In the genomic region with DNA sequence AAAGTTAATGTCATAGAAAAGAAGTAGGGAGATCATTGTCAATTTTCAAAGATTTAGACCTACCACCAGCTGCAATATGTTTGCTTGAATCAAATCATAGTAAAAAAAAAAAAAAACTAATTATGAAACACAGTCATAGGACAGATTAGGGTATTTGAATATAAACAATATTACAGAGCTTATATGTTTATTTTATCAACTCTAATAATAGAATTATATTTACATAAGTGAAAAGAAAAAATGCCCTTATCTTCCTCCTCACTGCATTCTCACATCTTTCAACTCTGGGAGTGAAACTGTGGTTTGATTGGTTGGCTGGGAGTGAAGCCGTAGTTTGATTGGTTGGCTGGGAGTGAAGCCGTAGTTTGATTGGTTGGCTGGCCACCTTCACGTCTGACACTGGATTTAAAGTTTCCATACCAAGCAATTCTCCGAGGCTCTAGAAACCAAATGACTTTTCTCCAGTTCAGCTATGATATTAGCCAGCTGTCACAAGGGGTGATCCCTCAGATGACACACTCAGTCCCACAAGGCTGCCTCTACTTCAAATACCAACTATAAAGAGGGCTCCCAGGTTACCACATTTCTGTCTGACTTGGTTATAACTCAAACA, we compare ENCODE assay signal across 35 mouse cellular contexts. TPM values are rescaled to one million over a fixed set of nuclear protein-coding genes. Genes with fewer than 3 reads are reported as not detected.
"Had no signal": no experiment of that assay in that cellular context is flagged by ENCODE, and none has a peak within 500 bp of the region (broad histone marks: within the 10 kb centered on the region; RNA-seq: fewer than 3 reads in every experiment).

No protein-coding gene starts in this region.

- H3K27me3 ChIP-seq: heart, embryonic 13.5 days; heart, embryonic 15.5 days; hindbrain, embryonic 12.5 days; hindbrain, embryonic 13.5 days; hindbrain, embryonic 15.5 days; intestine, embryonic 15.5 days; kidney, embryonic 15.5 days had no signal

- H3K27ac ChIP-seq: heart, embryonic 10.5 days; heart, embryonic 13.5 days; heart, embryonic 15.5 days; hindbrain, embryonic 10.5 days; hindbrain, embryonic 12.5 days; hindbrain, embryonic 13.5 days; hindbrain, embryonic 14.5 days; hindbrain, embryonic 15.5 days; hindbrain, postnatal 0 days; intestine, embryonic 15.5 days; kidney, embryonic 15.5 days; kidney, postnatal 0 days; layer of hippocampus, adult 2 months had no signal

- H3K36me3 ChIP-seq: heart, embryonic 10.5 days; heart, embryonic 12.5 days; heart, embryonic 13.5 days; heart, embryonic 15.5 days; hindbrain, embryonic 10.5 days; hindbrain, embryonic 12.5 days; hindbrain, embryonic 13.5 days; hindbrain, embryonic 15.5 days; intestine, embryonic 15.5 days; kidney, embryonic 15.5 days had no signal

- DNase-seq: heart, postnatal 10 days; heart, postnatal 14 days; heart, postnatal 36 days; heart, postnatal 4 days; kidney, adult 11 months; kidney, adult 18-20 months; kidney, adult 2 months; kidney, adult 8-10 months; kidney, adult 9 months; kidney, postnatal 10 days; kidney, postnatal 14 days; kidney, postnatal 25 days; kidney, postnatal 36 days; kidney, postnatal 4 days; layer of hippocampus, postnatal 36 days had no signal

- ATAC-seq: hindbrain, embryonic 16.5 days; hindbrain, postnatal 0 days; inflammation-experienced regulatory T-cells, adult 6 months; intestine, embryonic 15.5 days; intestine, embryonic 16.5 days; intestine, postnatal 0 days had no signal

- H3K4me2 ChIP-seq: heart, embryonic 11.5 days; heart, embryonic 12.5 days; heart, embryonic 13.5 days; heart, embryonic 15.5 days; hindbrain, embryonic 12.5 days; hindbrain, embryonic 13.5 days; hindbrain, embryonic 14.5 days; hindbrain, embryonic 15.5 days; intestine, embryonic 15.5 days; kidney, embryonic 15.5 days had no signal

- H3K4me1 ChIP-seq: heart, embryonic 10.5 days; heart, embryonic 12.5 days; heart, embryonic 13.5 days; heart, embryonic 15.5 days; intestine, embryonic 15.5 days; kidney, embryonic 15.5 days had no signal

- H3K9ac ChIP-seq: heart, embryonic 12.5 days; heart, embryonic 13.5 days; heart, embryonic 15.5 days; hindbrain, embryonic 12.5 days; hindbrain, embryonic 13.5 days; hindbrain, embryonic 14.5 days; hindbrain, embryonic 15.5 days; intestine, embryonic 15.5 days; kidney, embryonic 15.5 days had no signal

- H3K4me3 ChIP-seq: heart, embryonic 10.5 days; heart, embryonic 12.5 days; heart, embryonic 13.5 days; heart, embryonic 15.5 days; hindbrain, embryonic 10.5 days; hindbrain, embryonic 12.5 days; hindbrain, embryonic 13.5 days; hindbrain, embryonic 15.5 days; intestine, embryonic 15.5 days; kidney, embryonic 15.5 days; layer of hippocampus, adult 2 months had no signal

- H3K9me3 ChIP-seq: heart, embryonic 10.5 days; heart, embryonic 13.5 days; heart, embryonic 15.5 days; hindbrain, embryonic 10.5 days; hindbrain, embryonic 12.5 days; hindbrain, embryonic 13.5 days; hindbrain, embryonic 15.5 days; intestine, embryonic 15.5 days; kidney, embryonic 15.5 days had no signal

RNA-seq across cellular contexts. Expression of gene Cpxm2, which starts 27.2 kb away (rescaled TPM):
- total RNA-seq: hematopoietic stem cell, adult 5-6 weeks had no signal
- polyA plus RNA-seq: heart, embryonic 11.5 days; inflammation-experienced regulatory T-cells, adult 6 months had no signal
